Mouse (Mus musculus) forelimb bud, embryonic 11.5 days (tissue): ENCODE data around the gene Gm21789.
"Not testable (repeated sequence)": the region's sequence is repeated elsewhere in the genome, so short reads cannot be mapped to it uniquely, and the experiment has no call there.

Source experiments
- DNase-seq: peaks from one replicate; pipeline ENCODE4 v3.0.0-alpha.2; 2012; ENCODE audit warnings: low read depth, low spot score

The Gm21789 gene

DNA sequence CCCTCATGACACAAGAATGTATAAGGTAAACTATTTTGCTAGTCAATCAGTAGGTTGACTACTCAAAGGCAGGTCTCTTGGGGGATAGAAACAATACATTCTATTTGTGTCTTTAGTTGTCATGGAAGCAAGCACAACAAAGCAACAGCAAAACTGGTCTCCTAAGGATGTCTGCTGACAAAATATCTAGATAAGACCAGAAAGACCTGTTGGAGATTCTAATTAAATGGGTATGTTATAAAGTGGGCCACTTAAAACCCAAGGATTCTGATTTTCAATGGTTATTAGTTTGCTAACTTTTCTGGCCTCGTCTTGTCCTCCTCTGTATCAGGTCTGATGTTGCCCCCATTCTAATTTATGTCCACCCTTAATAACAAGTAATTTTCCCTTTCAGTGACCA lies at the start of gene Gm21789:
Gene Gm21789 (plus strand): TSS at position 301 of the 400 bp plus-strand sequence.
- DNase-seq, result not testable (repeated sequence)

DNA sequence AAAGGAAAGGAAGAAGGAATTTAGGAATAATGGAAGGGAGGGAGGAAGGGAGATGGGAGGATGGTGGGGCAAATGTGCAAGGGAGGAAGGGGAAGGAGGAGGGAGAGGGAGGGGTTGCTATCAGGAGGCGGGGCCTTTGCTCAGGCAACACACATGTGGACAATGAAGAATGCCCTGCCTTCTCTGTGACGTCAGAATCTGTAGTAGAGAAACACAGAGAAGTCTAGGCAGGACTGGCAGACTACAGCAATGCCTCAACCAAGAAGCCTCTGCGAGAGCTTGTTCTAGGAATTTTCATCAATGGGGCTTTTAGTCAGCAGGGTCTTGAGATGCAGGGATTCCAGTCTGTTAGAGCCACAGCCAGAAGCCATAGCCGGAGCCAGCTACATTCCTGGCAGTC lies 47.2 kb upstream of the Gm21789 start, which contains the start of gene Btbd35f30:
Gene Btbd35f30 (plus strand): TSS at position 301 of the 400 bp plus-strand sequence.
- DNase-seq, result not testable (repeated sequence)

DNA sequence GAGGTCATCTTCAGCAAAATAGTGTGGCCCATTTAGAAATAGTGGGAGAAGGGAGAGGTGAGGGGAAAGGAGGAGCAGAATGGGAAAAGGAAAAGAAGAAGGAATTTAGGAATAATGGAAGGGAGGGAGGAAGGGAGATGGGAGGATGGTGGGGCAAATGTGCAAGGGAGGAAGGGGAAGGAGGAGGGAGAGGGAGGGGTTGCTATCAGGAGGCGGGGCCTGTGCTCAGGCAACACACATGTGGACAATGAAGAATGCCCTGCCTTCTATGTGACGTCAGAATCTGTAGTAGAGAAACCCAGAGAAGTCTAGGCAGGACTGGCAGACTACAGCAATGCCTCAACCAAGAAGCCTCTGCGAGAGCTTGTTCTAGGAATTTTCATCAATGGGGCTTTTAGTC lies 32.0 kb downstream of the Gm21789 start, which contains the start of gene Btbd35f5:
Gene Btbd35f5 (plus strand): TSS at position 301 of the 400 bp plus-strand sequence.
- not testable (repeated sequence) for DNase-seq
